Mouse (Mus musculus): Measurements from ENCODE around the gene Nup210l. TPM values are rescaled to one million over a fixed set of nuclear protein-coding genes. Genes with fewer than 3 reads are reported as not detected.

The Nup210l gene
- polyA plus RNA-seq, 1 experiment from 2014 or later: 0.10 TPM

DNA sequence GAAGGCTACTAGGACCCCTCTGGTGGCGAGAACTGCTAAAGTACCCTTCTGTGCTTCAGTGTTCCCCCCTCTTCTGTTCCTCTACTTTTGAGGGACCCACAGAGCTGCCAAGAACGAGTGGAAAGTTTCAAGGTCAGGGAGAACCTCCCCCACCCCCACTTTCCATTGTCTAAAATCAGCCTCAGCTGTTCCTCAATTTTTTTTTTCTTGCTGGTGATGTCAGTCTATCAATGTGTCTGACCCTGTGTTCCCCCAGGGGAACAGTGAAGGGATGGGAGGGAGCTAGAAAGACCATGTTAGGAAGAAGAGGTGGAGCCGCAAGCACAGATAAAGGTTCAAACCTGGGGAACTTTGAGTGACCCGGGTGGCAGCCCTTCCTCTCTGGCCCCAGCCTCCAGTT is 31.6 kb upstream of the Nup210l start, which contains the start of gene Tpm3:
TSS of gene Tpm3 (plus strand) at position 356 of the 400 bp plus-strand sequence.
- ATAC-seq (no peak), DNase-seq (ENCODE audit: low spot score) (no peak)
- no peak for TF ChIP-seq CTCF (IDR thresholded peaks at IDR 0.05)
- H3K27ac ChIP-seq (ENCODE audit: low read length): no peak within 1 kb of the TSS
- no peaks in the 10 kb centered on the region for H3K27me3 ChIP-seq (replicated peaks; ENCODE audit: insufficient read depth, low read length)
- no peak within 1 kb of the TSS for H3K9ac ChIP-seq (replicated peaks; ENCODE audit: low read depth)
- no peak within 1 kb of the TSS for H3K4me3 ChIP-seq (ENCODE audit: low read depth, low read length)
- H3K4me2 ChIP-seq (replicated peaks; ENCODE audit: low read depth, low read length): no peak within 1 kb of the TSS
- 58% methylated on average over 4 of the region's 4 CpGs for WGBS
- H3K9me3 ChIP-seq (ENCODE audit: low read length): no peaks in the 10 kb centered on the region
- no peaks in the 10 kb centered on the region for H3K36me3 ChIP-seq (ENCODE audit: insufficient read depth, low read length)
- H3K4me1 ChIP-seq (ENCODE audit: insufficient read depth, low read depth, low read length): no peaks in the 10 kb centered on the region

DNA sequence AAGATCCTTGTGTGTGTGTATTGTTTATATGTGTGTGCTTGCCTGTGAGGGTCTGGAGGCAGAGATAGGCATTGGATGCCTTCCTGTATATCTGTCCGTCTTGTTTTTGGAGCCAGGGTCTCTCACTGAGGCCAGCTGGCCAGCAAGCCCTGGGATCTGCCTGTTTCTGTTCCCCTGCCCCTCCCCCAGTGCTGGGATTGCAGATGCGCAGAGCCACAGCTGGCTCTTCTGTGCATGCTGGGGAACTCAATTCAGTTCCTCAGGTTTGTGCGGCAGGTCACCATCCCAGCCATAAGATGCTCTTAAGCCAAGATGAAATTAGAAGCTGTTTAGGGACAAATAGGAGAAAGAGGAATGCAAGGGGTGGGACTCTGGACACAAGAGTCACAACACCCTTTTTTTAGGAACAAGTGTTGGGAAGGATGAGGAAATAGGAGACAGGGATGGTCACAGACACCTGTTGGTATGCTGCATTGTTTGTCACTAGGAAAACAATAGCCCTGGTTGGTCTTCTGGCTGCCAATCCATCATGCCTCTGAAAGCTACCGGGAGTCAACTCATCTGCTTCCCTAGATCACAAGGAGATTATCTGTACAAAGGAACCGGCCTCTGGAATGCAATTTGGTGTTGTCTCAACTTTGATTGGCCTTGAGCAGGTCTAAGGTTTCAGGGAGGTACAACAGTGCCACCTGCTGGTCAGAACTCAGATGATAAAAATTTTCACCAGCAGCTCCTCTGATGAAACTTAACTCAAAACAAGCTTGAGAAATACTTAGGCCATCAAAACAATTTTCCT is 26.8 kb upstream of the Nup210l start:
- peaks cover 14% of the 10 kb centered on the region for H3K4me1 ChIP-seq (ENCODE audit: insufficient read depth, low read depth, low read length)
- 0 out of 2 replicates have a peak overlapping the region, but pooled peaks have one; percentile 20 for H3K27ac ChIP-seq (ENCODE audit: low read length)
- no peaks in the 10 kb centered on the region for H3K36me3 ChIP-seq (ENCODE audit: insufficient read depth, low read length)
- no peak overlapping the region for H3K4me3 ChIP-seq (ENCODE audit: low read depth, low read length)
- ATAC-seq (no peak), DNase-seq (ENCODE audit: low spot score) (peak; percentile 93)
- no peaks in the 10 kb centered on the region for H3K9me3 ChIP-seq (ENCODE audit: low read length)
- no peaks in the 10 kb centered on the region for H3K27me3 ChIP-seq (replicated peaks; ENCODE audit: insufficient read depth, low read length)
- no peak overlapping the region for H3K9ac ChIP-seq (replicated peaks; ENCODE audit: low read depth)
- WGBS: 6% methylated on average over 5 of the region's 5 CpGs
- TF ChIP-seq CTCF (IDR thresholded peaks at IDR 0.05) (peak; percentile 83), EP300 (IDR thresholded peaks at IDR 0.05) (peak; percentile 72)
- peak overlapping the region; percentile 15; the same call in 1 of the 2 replicates for H3K4me2 ChIP-seq (replicated peaks; ENCODE audit: low read depth, low read length)

DNA sequence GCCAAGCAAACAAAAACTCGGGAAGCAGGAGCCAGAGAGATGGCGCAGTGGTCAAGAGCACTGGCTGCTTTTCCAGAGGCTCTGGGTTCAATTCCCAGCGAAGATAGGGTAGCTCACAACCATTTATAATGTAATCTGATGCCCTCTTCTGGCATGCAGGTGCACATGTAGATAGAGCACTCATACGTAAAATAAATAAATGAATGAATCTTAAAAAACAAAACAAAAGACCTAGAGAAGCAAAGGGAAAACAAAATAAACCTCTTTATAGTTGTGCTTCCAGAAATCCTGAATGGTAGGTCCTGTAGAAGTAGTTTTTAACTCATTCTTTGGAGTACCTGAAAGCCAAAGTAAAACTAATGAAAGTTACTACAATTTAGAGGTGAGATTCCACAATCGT is 25.7 kb upstream of the Nup210l start:
- H3K27me3 ChIP-seq (replicated peaks; ENCODE audit: insufficient read depth, low read length): no peaks in the 10 kb centered on the region
- no peak overlapping the region for H3K4me3 ChIP-seq (ENCODE audit: low read depth, low read length)
- no peak overlapping the region for H3K27ac ChIP-seq (ENCODE audit: low read length)
- WGBS: 38% methylated on average over 5 of the region's 5 CpGs
- TF ChIP-seq CTCF (IDR thresholded peaks at IDR 0.05) (0 out of 2 replicates have a peak, but pooled peaks have one; percentile 3), EP300 (IDR thresholded peaks at IDR 0.05) (no peak)
- H3K9me3 ChIP-seq (ENCODE audit: low read length): no peaks in the 10 kb centered on the region
- H3K4me2 ChIP-seq (replicated peaks; ENCODE audit: low read depth, low read length): no peak overlapping the region
- peaks cover 19% of the 10 kb centered on the region for H3K4me1 ChIP-seq (ENCODE audit: insufficient read depth, low read depth, low read length)
- H3K9ac ChIP-seq (replicated peaks; ENCODE audit: low read depth): no peak overlapping the region
- no peak for DNase-seq (ENCODE audit: low spot score)
- H3K36me3 ChIP-seq (ENCODE audit: insufficient read depth, low read length): no peaks in the 10 kb centered on the region
- ATAC-seq: no peak

DNA sequence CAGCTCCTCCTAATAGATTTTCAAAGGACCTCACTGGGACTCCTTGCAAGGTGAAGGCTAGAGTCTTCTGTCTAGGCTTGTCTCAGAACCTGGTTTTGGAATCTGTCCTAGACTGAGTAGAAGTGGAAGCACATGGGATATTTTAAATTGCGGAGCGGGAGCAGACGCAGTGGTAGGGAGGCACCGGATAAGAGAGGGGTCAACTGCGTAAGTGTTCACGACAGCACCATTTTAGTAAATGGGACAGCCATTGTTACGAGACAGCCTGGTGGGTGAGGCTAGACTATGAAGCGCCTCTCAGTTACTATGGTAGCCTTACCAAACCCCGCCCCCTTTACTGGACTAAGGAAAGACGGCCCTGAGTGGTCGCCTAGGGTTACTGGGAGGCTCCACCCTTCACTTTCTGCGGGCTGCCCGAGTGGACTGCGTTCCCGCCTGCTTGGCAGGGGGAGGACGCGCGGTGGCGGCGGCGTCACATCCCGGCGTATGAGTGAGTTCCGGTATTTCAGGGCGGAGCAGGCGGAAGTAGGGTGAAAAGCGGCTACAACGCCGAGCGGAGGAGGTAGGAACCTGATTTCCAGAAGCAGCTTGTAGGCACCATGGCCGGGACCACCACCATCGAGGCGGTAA is 24.7 kb upstream of the Nup210l start:
- H3K4me1 ChIP-seq (ENCODE audit: insufficient read depth, low read depth, low read length): peaks cover 28% of the 10 kb centered on the region
- TF ChIP-seq EP300 (IDR thresholded peaks at IDR 0.05) (no peak), CTCF (IDR thresholded peaks at IDR 0.05) (peak; percentile 38)
- peak overlapping the region; percentile 88 for H3K9ac ChIP-seq (replicated peaks; ENCODE audit: low read depth)
- ATAC-seq (peak; percentile 93), DNase-seq (ENCODE audit: low spot score) (peak; percentile 100)
- peak overlapping the region; percentile 99 for H3K27ac ChIP-seq (ENCODE audit: low read length)
- no peaks in the 10 kb centered on the region for H3K27me3 ChIP-seq (replicated peaks; ENCODE audit: insufficient read depth, low read length)
- no peaks in the 10 kb centered on the region for H3K36me3 ChIP-seq (ENCODE audit: insufficient read depth, low read length)
- H3K4me2 ChIP-seq (replicated peaks; ENCODE audit: low read depth, low read length): peak overlapping the region; percentile 63
- WGBS: under 1% methylated on average over 30 of the region's 33 CpGs
- peak overlapping the region; percentile 93 for H3K4me3 ChIP-seq (ENCODE audit: low read depth, low read length)
- no peaks in the 10 kb centered on the region for H3K9me3 ChIP-seq (ENCODE audit: low read length)

DNA sequence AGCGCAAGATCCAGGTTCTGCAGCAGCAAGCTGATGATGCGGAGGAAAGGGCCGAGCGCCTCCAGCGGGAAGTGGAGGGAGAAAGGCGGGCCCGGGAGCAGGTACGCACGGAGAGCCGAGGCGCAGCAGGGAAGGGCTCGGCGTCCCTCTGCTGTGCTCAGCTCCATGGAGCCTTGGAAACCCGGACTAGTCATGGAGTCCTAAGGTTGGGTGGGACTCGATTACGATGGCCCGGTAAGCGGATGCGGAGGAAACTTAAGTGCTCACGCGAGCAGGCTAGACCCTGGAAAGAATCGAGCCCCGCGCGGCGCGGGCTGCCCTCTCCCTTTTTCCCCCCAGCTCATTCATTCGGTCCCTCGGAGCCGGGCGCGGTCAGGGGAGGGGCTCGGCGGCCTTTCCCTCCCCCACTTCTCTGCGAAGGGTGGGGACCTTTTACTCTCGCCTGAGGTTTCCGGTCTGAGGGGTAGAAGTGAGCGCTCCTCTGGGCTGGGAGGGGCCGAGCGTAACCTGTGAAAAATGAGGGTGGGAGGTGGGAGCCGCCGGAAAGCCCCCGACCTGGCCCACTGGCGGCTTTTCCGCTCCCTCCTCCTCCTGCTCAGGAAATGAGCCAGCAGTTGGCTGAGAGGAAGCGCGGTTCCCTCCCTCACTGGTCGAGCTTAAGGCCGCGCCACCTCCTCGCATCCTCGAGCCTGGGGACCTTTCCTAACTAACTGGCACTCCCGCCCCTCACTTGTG is 24.0 kb upstream of the Nup210l start:
- under 1% methylated on average over 47 of the region's 53 CpGs for WGBS
- Histone ChIP-seq H3K4me3 (ENCODE audit: low read depth, low read length) (peak overlapping the region; percentile 93), H3K36me3 (ENCODE audit: insufficient read depth, low read length) (no peaks in the 10 kb centered on the region), H3K27ac (ENCODE audit: low read length) (peak overlapping the region; percentile 99), H3K4me1 (ENCODE audit: insufficient read depth, low read depth, low read length) (peaks cover 35% of the 10 kb centered on the region), H3K9me3 (ENCODE audit: low read length) (no peaks in the 10 kb centered on the region), H3K9ac (replicated peaks; ENCODE audit: low read depth) (peak overlapping the region; percentile 88), H3K27me3 (replicated peaks; ENCODE audit: insufficient read depth, low read length) (no peaks in the 10 kb centered on the region), H3K4me2 (replicated peaks; ENCODE audit: low read depth, low read length) (peak overlapping the region; percentile 63)
- TF ChIP-seq CTCF (IDR thresholded peaks at IDR 0.05): 0 out of 2 replicates have a peak, but pooled peaks have one; percentile 9
- TF ChIP-seq EP300 (IDR thresholded peaks at IDR 0.05): peak; percentile 73
- ATAC-seq (peak; percentile 68), DNase-seq (ENCODE audit: low spot score) (peak; percentile 94)

DNA sequence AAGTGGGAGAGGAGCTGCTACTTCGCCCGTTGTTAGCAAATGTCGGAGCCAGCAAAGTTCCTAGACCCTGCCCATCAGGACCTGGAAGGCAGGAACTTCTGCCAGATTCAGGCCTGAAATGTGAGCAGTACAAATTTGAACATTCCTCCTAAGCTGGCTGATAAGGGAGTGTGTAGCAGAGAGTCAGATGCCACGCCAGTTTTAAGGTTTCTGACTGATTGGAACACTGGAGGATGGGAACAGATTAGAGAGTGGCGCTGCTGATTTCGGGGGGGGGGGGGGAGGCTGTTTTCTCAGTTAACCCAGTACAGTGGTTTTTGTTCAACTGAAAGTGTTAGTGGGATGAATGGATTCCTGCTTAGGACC is 23.5 kb upstream of the Nup210l start:
- no peak for TF ChIP-seq EP300 (IDR thresholded peaks at IDR 0.05)
- ATAC-seq: no peak
- H3K4me3 ChIP-seq (ENCODE audit: low read depth, low read length): peak overlapping the region; percentile 93
- H3K4me2 ChIP-seq (replicated peaks; ENCODE audit: low read depth, low read length): peak overlapping the region; percentile 63
- H3K9ac ChIP-seq (replicated peaks; ENCODE audit: low read depth): peak overlapping the region; percentile 88
- peak overlapping the region; percentile 99 for H3K27ac ChIP-seq (ENCODE audit: low read length)
- no peaks in the 10 kb centered on the region for H3K9me3 ChIP-seq (ENCODE audit: low read length)
- H3K27me3 ChIP-seq (replicated peaks; ENCODE audit: insufficient read depth, low read length): no peaks in the 10 kb centered on the region
- WGBS: 0% methylated on average over 6 of the region's 6 CpGs
- no peak for DNase-seq (ENCODE audit: low spot score)
- no peaks in the 10 kb centered on the region for H3K36me3 ChIP-seq (ENCODE audit: insufficient read depth, low read length)
- H3K4me1 ChIP-seq (ENCODE audit: insufficient read depth, low read depth, low read length): peaks cover 39% of the 10 kb centered on the region
